Mouse (Mus musculus) CH12.LX (cell line): ENCODE measurements at regions not wholly inside any gene's neighbourhood (a gene's known extent, or its start where the extent isn't known, plus 50 kb on each side); places are given as distances from the start of the nearest gene placed in this dataset.

Source experiments
- DNase-seq: peaks from one replicate; pipeline ENCODE4 v3.0.0-alpha.2; 2013; ENCODE audit errors: extremely low read depth
- H3K27ac ChIP-seq: 2 replicates; pipeline ENCODE4 v1.5.1; 2012; ENCODE audit warnings: low read depth, mild to moderate bottlenecking, control low read depth, moderate library complexity; ENCODE audit not compliant: insufficient read depth
- H3K27me3 ChIP-seq: replicated peaks from 2 replicates; pipeline ENCODE3; 2012; ENCODE audit warnings: inconsistent platforms
- H3K36me3 ChIP-seq, 2 experiments: replicated peaks in 1 of 2; 2 replicates each; pipeline versions ENCODE3 to v1.6.1; 2012; ENCODE audit warnings: inconsistent platforms in 1 of 2, low read length in 1 of 2, mild to moderate bottlenecking in 1 of 2, mixed read lengths in 1 of 2, moderate library complexity in 1 of 2; ENCODE audit not compliant: control insufficient read depth in 1 of 2, insufficient read depth in 1 of 2
- H3K4me1 ChIP-seq, 2 experiments: 2 replicates each; pipeline ENCODE4 v1.6.1; 2012; ENCODE audit warnings: inconsistent platforms in 1 of 2, moderate library complexity in 1 of 2; ENCODE audit not compliant: insufficient read depth in 2 of 2, control insufficient read depth in 1 of 2
- H3K4me2 ChIP-seq: 2 replicates; pipeline ENCODE4 v1.6.1; 2012; ENCODE audit warnings: low read depth, mild to moderate bottlenecking, control low read depth; ENCODE audit not compliant: poor library complexity, insufficient read depth, severe bottlenecking
- H3K4me3 ChIP-seq, 3 experiments: fragments of 150-350 bp in 1 of 3; sonication (generic) in 1 of 3; replicated peaks in 1 of 3; 2 replicates each; pipeline versions ENCODE3 to v1.5.1; 2011 to 2012; ENCODE audit warnings: low read depth in 2 of 3, low read length in 2 of 3, mild to moderate bottlenecking in 2 of 3, moderate library complexity in 2 of 3, control low read depth in 1 of 3, improper control_type of control experiment in 1 of 3, inconsistent platforms in 1 of 3, mixed read lengths in 1 of 3; ENCODE audit not compliant: poor library complexity in 1 of 3
- H3K79me2 ChIP-seq: replicated peaks from 2 replicates; pipeline ENCODE4 v1.6.1; 2012; ENCODE audit warnings: mild to moderate bottlenecking, moderate library complexity; ENCODE audit not compliant: control insufficient read depth, poor library complexity, insufficient read depth, severe bottlenecking; ENCODE audit errors: extremely low read depth
- H3K9ac ChIP-seq: 2 replicates; pipeline ENCODE4 v1.6.1; 2012; ENCODE audit warnings: low read depth, mild to moderate bottlenecking, control low read depth, moderate library complexity; ENCODE audit not compliant: insufficient read depth
- H3K9me3 ChIP-seq: replicated peaks from 2 replicates; pipeline ENCODE3; 2012; ENCODE audit warnings: low read length, inconsistent platforms, mixed read lengths
- BHLHE40 ChIP-seq: IDR thresholded peaks from 2 replicates; pipeline ENCODE4 v1.6.1; 2011; ENCODE audit warnings: mild to moderate bottlenecking, low read depth, low read length, improper control_type of control experiment
- CHD1 ChIP-seq: IDR thresholded peaks from 2 replicates; pipeline ENCODE4 v1.6.1; 2012; ENCODE audit warnings: low read depth, low read length, improper control_type of control experiment, inconsistent platforms
- E2F4 ChIP-seq: IDR thresholded peaks from 2 replicates; pipeline ENCODE4 v1.6.1; 2011; ENCODE audit warnings: low read depth, low read length, improper control_type of control experiment; ENCODE audit not compliant: insufficient replicate concordance
- ELF1 ChIP-seq: IDR thresholded peaks from 2 replicates; pipeline ENCODE4 v1.6.1; 2014; ENCODE audit warnings: low read depth, mild to moderate bottlenecking, inconsistent platforms, low read length, improper control_type of control experiment
- EP300 ChIP-seq: IDR thresholded peaks from 2 replicates; pipeline ENCODE4 v1.6.1; 2011; ENCODE audit warnings: low read length, improper control_type of control experiment
- JUN ChIP-seq: IDR thresholded peaks from 2 replicates; pipeline ENCODE4 v1.6.1; 2011; ENCODE audit warnings: low read depth, mild to moderate bottlenecking, low read length, improper control_type of control experiment, moderate library complexity; ENCODE audit not compliant: insufficient read depth
- JUND ChIP-seq: conservative IDR thresholded peaks from 2 replicates; pipeline ENCODE4 v1.6.1; 2011; ENCODE audit warnings: low read depth, low read length, improper control_type of control experiment
- MAFK ChIP-seq: IDR thresholded peaks from 2 replicates; pipeline ENCODE4 v1.6.1; 2011; ENCODE audit warnings: low read length, improper control_type of control experiment; ENCODE audit not compliant: insufficient replicate concordance
- MAX ChIP-seq: IDR thresholded peaks from 2 replicates; pipeline ENCODE4 v1.6.1; 2011; ENCODE audit warnings: low read length, improper control_type of control experiment
- MAZ ChIP-seq: IDR thresholded peaks from 2 replicates; pipeline ENCODE4 v1.6.1; 2012; ENCODE audit warnings: low read depth, mild to moderate bottlenecking, inconsistent platforms, low read length, improper control_type of control experiment, moderate library complexity
- MXI1 ChIP-seq: IDR thresholded peaks from 2 replicates; pipeline ENCODE4 v1.6.1; 2011; ENCODE audit warnings: mild to moderate bottlenecking, low read depth, low read length, improper control_type of control experiment
- NRF1 ChIP-seq: IDR thresholded peaks from 2 replicates; pipeline ENCODE4 v1.6.1; 2014; ENCODE audit warnings: low read depth, mild to moderate bottlenecking, inconsistent platforms, low read length, improper control_type of control experiment, moderate library complexity
- POLR2A ChIP-seq: IDR thresholded peaks from 2 replicates; pipeline ENCODE4 v1.6.1; 2011; ENCODE audit warnings: low read depth, mild to moderate bottlenecking, improper control_type of control experiment, low read length
- SIN3A ChIP-seq: IDR thresholded peaks from 2 replicates; pipeline ENCODE4 v1.6.1; 2012; ENCODE audit warnings: low read length, improper control_type of control experiment, inconsistent platforms
- UBTF ChIP-seq: IDR thresholded peaks from 2 replicates; pipeline ENCODE4 v1.6.1; 2012; ENCODE audit warnings: low read depth, mild to moderate bottlenecking, inconsistent platforms, low read length, improper control_type of control experiment, moderate library complexity
- USF1 ChIP-seq: IDR thresholded peaks from 2 replicates; pipeline ENCODE4 v1.6.1; 2014; ENCODE audit warnings: low read depth, mild to moderate bottlenecking, inconsistent platforms, low read length, improper control_type of control experiment
- ZNF384 ChIP-seq: IDR thresholded peaks from 2 replicates; pipeline ENCODE4 v1.6.1; 2012; ENCODE audit warnings: low read depth, low read length, improper control_type of control experiment, inconsistent platforms
- dilution Hi-C: fragments of 300-500 bp; cut with MboI; formaldehyde crosslinking; loops from 2 replicates; pipeline ENCODE4 v1.14.3; 2020; ENCODE audit warnings: low sequenced_read_pairs; ENCODE audit not compliant: extremely low pct_unique_long_range_greater_than_20kb, extremely low pct_ligation_motif_present
- in situ Hi-C: fragments of 300-500 bp; cut with MboI; formaldehyde crosslinking; loops from 3 replicates; pipeline ENCODE4 v1.14.3; 2019; ENCODE audit warnings: low sequenced_read_pairs, low pct_ligation_motif_present, low pct_unique_long_range_greater_than_20kb, mixed read lengths

GRCm38 (mm10) chr14:102884539-102885239 lies 97.7 kb downstream of the Kctd12 start:
- H3K9me3 ChIP-seq, result no peaks in the 10 kb centered on the region
- H3K4me1 ChIP-seq, result peaks cover 0 to 24% of the 10 kb centered on the region in 2 experiments; a peak in 2 of 4 replicates
- no peak overlapping the region for H3K4me2 ChIP-seq
- H3K4me3 ChIP-seq, result no peak overlapping the region
- no peak for DNase-seq
- in situ Hi-C loops, result no loop called here
- no peaks in the 10 kb centered on the region for H3K79me2 ChIP-seq
- no peak for TF ChIP-seq JUND
- TF ChIP-seq, all 38 proteins: peak for 0
- Histone ChIP-seq H3K27ac (no peak overlapping the region), H3K27me3 (no peaks in the 10 kb centered on the region), H3K36me3 (no peaks in the 10 kb centered on the region), H3K9ac (no peak overlapping the region)
- dilution Hi-C loops, result no loop called here

- Histone ChIP-seq H3K9ac (peak overlapping the region; percentile 67), H3K27ac (no peak overlapping the region; the same call in 1 of the 2 replicates), H3K79me2 (no peaks in the 10 kb centered on the region), H3K36me3 (no peaks in the 10 kb centered on the region), H3K27me3 (no peaks in the 10 kb centered on the region), H3K9me3 (no peaks in the 10 kb centered on the region), H3K4me3 (no peak overlapping the region), H3K4me2 (peak overlapping the region; percentile 90), H3K4me1 (peaks cover 0 to 24% of the 10 kb centered on the region in 2 experiments; a peak in 2 of 4 replicates)
- no peak for TF ChIP-seq MAFK
- TF ChIP-seq MAX, result 0 out of 2 replicates have a peak, but pooled peaks have one; percentile 44
- TF ChIP-seq NRF1, result 0 out of 2 replicates have a peak, but pooled peaks have one; percentile 17
- TF ChIP-seq UBTF, result no peak
- TF ChIP-seq USF1, result no peak
- no peak for TF ChIP-seq MAZ
- no peak for TF ChIP-seq JUN
- TF ChIP-seq SIN3A, result peak; percentile 34; the same call in 1 of the 2 replicates
- no peak for TF ChIP-seq E2F4
- peak; percentile 27; the same call in 1 of the 2 replicates for TF ChIP-seq POLR2A
- no peak for TF ChIP-seq MXI1
- peak; percentile 47 for TF ChIP-seq EP300
- 0 out of 2 replicates have a peak, but pooled peaks have one; percentile 27 for TF ChIP-seq BHLHE40
- TF ChIP-seq ELF1, result peak; percentile 45
- TF ChIP-seq ZNF384, result peak; percentile 78
- peak; percentile 54; the same call in 1 of the 2 replicates for TF ChIP-seq CHD1
- in situ Hi-C loops (no loop called here), dilution Hi-C loops (no loop called here)
- DNase-seq, result peak; percentile 15
Observed at GRCm38 (mm10) chr14:102883344-102884122, 98.9 kb downstream of the Kctd12 start.
